Mouse (Mus musculus): ENCODE measurements around the gene Ftl1. TPM values are rescaled to one million over a fixed set of nuclear protein-coding genes. Genes with fewer than 3 reads are reported as not detected.
A peak's percentile ranks its signal among the peaks of the same experiment; 100 is the strongest.

Gene Ftl1
- polyA plus RNA-seq, 1 experiment, result 24,502 TPM

DNA sequence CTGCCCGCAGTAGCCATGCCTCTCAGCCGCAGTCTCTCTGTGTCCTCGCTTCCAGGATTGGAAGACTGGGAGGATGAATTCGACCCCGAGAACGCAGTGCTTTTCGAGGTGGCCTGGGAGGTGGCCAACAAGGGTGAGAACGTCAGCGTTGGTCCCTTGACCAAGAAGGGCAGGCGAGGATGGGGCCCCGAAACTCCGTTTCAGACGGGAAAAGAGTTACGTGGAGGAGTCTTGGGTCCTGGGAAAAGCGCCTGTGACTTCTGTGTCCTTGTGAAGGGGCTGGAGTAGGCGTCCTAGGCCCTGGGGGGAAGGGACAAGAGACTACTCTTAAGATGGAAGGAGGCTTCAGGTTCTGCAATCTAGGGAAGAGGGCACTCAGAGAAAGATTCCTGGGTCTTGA, 24.6 kb downstream of the Ftl1 start:
- Histone ChIP-seq H3K36me3 (replicated peaks; ENCODE audit: low read length) (peaks cover 64% of the 10 kb centered on the region), H3K4me1 (peaks cover 71% of the 10 kb centered on the region), H3K9me3 (no peaks in the 10 kb centered on the region)

DNA sequence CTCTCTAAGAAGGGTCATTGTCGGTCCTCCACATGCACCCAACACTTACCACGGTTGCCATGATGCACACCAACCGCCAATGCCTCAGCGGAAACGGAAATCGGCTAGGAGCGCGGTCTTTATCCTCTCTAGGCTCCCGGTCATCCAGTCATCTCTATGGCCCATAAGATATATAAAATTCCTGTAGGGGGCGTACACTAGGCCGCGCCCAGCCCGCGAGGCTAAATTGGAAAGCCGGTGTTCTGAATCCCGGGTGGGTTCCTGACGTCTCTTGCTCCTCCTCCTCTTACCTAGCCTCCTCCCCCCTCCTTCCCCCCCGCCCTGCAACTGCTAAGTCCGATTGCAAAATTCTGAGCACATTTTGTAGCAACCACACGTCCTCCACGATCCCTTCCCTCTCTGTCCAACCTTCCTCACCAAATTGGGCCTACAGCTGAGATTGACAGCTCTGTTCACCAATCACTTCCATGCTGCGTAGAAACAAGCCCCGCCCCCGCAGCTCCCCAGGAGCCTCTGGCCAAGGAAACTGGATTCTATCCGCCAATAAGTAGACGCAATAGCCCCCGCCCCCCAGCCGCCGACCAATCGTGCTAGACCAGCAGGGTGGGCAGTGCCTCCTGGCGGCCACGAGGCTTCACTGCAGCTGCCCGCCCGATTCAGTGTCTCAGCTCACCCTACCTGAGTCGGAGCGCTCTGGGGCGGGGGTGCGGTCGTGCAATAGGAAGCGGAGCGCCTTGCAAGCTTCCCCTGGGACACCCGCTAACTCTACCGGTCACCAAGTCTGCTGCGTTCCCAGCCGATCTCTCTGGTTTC, 25.3 kb downstream of the Ftl1 start, which contains the start of gene Gys1:
Gys1 (plus strand) TSS at position 642 of the 813 bp plus-strand sequence.
- peaks cover 64% of the 10 kb centered on the region for H3K36me3 ChIP-seq (replicated peaks; ENCODE audit: low read length)
- H3K9me3 ChIP-seq, result no peaks in the 10 kb centered on the region
- H3K4me3 ChIP-seq (replicated peaks), result peak within 1 kb of the TSS; percentile 99
- peaks cover 75% of the 10 kb centered on the region for H3K4me1 ChIP-seq
- TF ChIP-seq FLI1 (IDR thresholded peaks at IDR 0.05; ENCODE audit: low read length) (no peak), GATA1 (IDR thresholded peaks at IDR 0.05; ENCODE audit: borderline replicate concordance, low read length) (no peak)
- no peaks in the 10 kb centered on the region for H3K27me3 ChIP-seq (replicated peaks)

More for the DNA sequence above, 24.6 kb downstream of the Ftl1 start:
- Histone ChIP-seq H3K4me3 (replicated peaks) (peak overlapping the region; percentile 99), H3K27me3 (replicated peaks) (no peaks in the 10 kb centered on the region)
- no peak for TF ChIP-seq GATA1 (IDR thresholded peaks at IDR 0.05; ENCODE audit: borderline replicate concordance, low read length)
- no peak for TF ChIP-seq FLI1 (IDR thresholded peaks at IDR 0.05; ENCODE audit: low read length)

DNA sequence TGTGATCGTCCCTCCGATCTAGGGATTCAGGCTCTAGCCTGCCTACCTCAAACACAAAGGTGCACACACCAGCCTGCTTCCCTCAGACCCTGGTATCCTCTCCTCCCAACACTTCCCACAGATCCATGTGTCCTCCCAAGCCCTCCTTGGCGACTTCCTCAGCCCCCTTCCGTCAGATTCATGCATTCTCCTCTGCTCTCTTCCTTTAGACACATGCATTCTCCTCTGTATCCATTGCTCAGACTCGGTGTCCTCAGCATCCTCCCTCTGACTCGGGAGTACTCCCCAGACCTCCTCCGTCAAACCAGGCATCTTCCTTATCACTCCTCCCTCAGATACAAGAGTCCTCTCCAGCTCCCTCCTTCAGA, 25.9 kb downstream of the Ftl1 start:
- TF ChIP-seq GATA1 (IDR thresholded peaks at IDR 0.05; ENCODE audit: borderline replicate concordance, low read length) (no peak), FLI1 (IDR thresholded peaks at IDR 0.05; ENCODE audit: low read length) (0 out of 2 replicates have a peak, but pooled peaks have one; percentile 20)
- Histone ChIP-seq H3K27me3 (replicated peaks) (no peaks in the 10 kb centered on the region), H3K4me1 (peaks cover 78% of the 10 kb centered on the region), H3K9me3 (no peaks in the 10 kb centered on the region), H3K4me3 (replicated peaks) (peak overlapping the region; percentile 99), H3K36me3 (replicated peaks; ENCODE audit: low read length) (peaks cover 67% of the 10 kb centered on the region)

DNA sequence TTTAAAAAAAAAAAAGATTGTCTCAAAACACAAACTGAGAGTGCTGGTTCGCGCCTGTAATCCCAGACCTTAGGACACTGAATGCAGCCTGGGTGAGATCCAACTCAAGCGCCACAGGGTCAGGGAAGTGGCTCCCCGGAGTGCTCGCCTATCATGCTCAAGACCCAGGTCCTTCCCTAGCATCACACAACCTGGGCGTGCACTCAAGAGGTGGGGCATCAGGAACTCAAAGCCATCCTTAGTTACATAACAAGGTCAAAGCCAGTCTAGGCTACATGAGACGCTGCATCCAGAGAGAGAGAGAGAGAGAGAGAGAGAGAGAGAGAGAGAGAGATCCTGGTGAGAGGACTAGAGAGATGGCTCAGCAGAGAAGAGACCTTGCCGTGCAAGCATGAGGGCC, 33.1 kb downstream of the Ftl1 start:
- H3K36me3 ChIP-seq (replicated peaks; ENCODE audit: low read length), result peaks cover 98% of the 10 kb centered on the region
- no peaks in the 10 kb centered on the region for H3K27me3 ChIP-seq (replicated peaks)
- peaks cover 27% of the 10 kb centered on the region for H3K4me1 ChIP-seq
- H3K9me3 ChIP-seq, result no peaks in the 10 kb centered on the region
- no peak overlapping the region for H3K4me3 ChIP-seq (replicated peaks)
- no peak for TF ChIP-seq FLI1 (IDR thresholded peaks at IDR 0.05; ENCODE audit: low read length)
- TF ChIP-seq GATA1 (IDR thresholded peaks at IDR 0.05; ENCODE audit: borderline replicate concordance, low read length), result no peak

DNA sequence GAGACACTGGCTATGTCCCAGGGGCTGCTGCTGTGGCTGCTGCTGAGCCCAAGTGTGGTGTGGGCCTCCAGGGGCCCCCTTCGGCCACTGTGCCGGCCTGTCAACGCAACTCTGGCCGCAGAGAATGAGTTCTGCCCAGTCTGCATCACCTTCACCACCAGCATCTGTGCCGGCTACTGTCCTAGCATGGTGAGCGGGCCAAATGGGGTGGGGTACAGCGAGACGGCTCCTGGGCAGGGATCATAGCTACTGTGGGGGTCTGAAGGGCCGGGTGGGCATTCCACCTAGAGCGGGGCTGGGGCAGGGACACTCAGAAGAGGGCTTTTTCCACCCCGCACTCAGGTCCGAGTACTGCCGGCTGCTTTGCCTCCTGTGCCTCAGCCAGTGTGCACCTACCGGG, 38.5 kb downstream of the Ftl1 start:
- peaks cover 34% of the 10 kb centered on the region for H3K27me3 ChIP-seq (replicated peaks)
- H3K4me3 ChIP-seq (replicated peaks), result no peak overlapping the region
- no peak for TF ChIP-seq FLI1 (IDR thresholded peaks at IDR 0.05; ENCODE audit: low read length)
- no peak for TF ChIP-seq GATA1 (IDR thresholded peaks at IDR 0.05; ENCODE audit: borderline replicate concordance, low read length)
- H3K36me3 ChIP-seq (replicated peaks; ENCODE audit: low read length), result peaks cover 64% of the 10 kb centered on the region
- H3K9me3 ChIP-seq, result no peaks in the 10 kb centered on the region
- H3K4me1 ChIP-seq, result peaks cover 12% of the 10 kb centered on the region

DNA sequence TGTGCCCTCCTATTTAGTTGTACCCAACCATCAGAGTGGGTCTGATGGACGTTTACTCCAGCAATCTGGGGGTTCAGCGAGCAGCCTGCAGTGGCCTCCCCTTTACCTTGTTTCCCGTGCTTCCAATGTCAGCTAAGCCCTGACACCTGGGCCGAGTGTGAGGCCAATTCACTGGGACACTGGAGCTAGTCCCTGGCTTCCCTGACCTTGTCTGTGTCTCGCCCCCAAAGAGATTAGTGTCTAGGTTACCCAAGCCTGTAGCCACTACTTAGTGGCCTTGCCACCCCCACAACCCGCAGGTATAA, 39.1 kb downstream of the Ftl1 start, which contains the start of gene Lhb:
Lhb (plus strand) TSS at position 206 of the 305 bp plus-strand sequence.
- peaks cover 59% of the 10 kb centered on the region for H3K36me3 ChIP-seq (replicated peaks; ENCODE audit: low read length)
- no peaks in the 10 kb centered on the region for H3K9me3 ChIP-seq
- H3K27me3 ChIP-seq (replicated peaks), result peaks cover 41% of the 10 kb centered on the region
- H3K4me3 ChIP-seq (replicated peaks), result no peak within 1 kb of the TSS
- peaks cover 16% of the 10 kb centered on the region for H3K4me1 ChIP-seq
- no peak for TF ChIP-seq GATA1 (IDR thresholded peaks at IDR 0.05; ENCODE audit: borderline replicate concordance, low read length)
- TF ChIP-seq FLI1 (IDR thresholded peaks at IDR 0.05; ENCODE audit: low read length), result no peak

DNA sequence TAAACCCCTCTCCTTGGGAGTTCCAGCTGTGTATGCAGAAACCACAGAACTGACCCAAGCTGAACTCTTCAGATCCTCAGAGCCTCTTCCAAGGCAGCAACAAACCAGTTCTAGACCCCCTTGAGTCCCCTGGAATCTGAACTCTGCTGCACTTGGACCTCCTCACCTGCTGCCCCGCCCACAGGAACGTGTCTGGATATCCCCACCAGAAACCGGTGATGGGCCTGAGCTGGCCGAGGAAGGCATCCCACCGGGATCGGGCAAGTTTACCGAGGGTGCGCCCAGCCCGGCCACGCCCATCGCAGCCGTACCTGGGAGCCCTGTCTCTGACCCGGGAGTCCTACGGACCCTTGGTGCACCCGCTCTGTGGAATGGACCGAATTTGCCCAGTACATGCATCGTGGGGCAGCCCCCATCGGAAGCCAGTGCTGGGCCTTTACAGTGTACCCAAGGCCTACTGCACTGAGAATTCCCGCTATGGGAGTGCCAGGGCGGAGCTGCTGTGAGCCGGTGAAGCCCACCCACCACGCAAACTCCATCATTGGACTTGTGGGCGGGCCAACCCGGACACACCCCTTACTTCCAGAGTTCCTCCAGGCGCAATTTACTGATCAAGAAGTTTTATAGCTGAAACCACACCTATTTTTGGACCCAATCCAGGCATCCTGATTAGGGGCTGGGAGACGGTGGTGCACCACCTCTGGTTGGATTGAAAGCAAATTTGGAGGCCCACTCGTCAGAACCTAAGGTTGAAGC, 39.6 kb downstream of the Ftl1 start:
- Histone ChIP-seq H3K36me3 (replicated peaks; ENCODE audit: low read length) (peaks cover 53% of the 10 kb centered on the region), H3K27me3 (replicated peaks) (peaks cover 46% of the 10 kb centered on the region), H3K9me3 (no peaks in the 10 kb centered on the region), H3K4me3 (replicated peaks) (no peak overlapping the region), H3K4me1 (peaks cover 21% of the 10 kb centered on the region)
- no peak for TF ChIP-seq FLI1 (IDR thresholded peaks at IDR 0.05; ENCODE audit: low read length)
- no peak for TF ChIP-seq GATA1 (IDR thresholded peaks at IDR 0.05; ENCODE audit: borderline replicate concordance, low read length)

DNA sequence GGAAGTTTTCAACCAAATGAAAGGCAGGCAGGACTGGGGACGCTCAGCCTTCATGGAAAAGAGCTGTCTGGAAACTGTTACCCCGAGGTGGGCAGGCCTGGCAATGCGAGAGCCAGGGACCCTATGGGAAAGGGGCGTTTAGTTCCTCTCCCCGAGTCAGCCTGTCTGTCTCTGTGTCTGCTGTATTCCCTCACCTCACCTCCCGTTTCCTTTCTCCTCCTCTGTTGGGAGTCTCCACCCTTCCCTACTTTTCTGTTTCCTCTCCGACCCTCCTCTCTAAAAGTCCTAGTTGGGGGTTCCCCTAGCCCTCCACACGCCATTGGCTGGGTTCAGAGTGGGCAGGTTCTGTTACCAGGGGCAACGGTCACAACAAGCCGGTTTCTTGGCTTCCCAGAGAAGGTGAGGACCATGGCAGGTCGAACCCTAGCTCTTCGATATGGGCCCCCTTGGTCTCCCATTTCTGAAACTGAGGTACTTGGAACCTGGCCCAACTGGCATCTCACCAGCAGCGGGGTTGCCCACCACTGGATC, 41.7 kb downstream of the Ftl1 start:
- no peaks in the 10 kb centered on the region for H3K9me3 ChIP-seq
- TF ChIP-seq GATA1 (IDR thresholded peaks at IDR 0.05; ENCODE audit: borderline replicate concordance, low read length) (no peak), FLI1 (IDR thresholded peaks at IDR 0.05; ENCODE audit: low read length) (no peak)
- peaks cover 66% of the 10 kb centered on the region for H3K27me3 ChIP-seq (replicated peaks)
- H3K4me1 ChIP-seq, result peaks cover 41% of the 10 kb centered on the region
- H3K4me3 ChIP-seq (replicated peaks), result no peak overlapping the region
- H3K36me3 ChIP-seq (replicated peaks; ENCODE audit: low read length), result peaks cover 33% of the 10 kb centered on the region

DNA sequence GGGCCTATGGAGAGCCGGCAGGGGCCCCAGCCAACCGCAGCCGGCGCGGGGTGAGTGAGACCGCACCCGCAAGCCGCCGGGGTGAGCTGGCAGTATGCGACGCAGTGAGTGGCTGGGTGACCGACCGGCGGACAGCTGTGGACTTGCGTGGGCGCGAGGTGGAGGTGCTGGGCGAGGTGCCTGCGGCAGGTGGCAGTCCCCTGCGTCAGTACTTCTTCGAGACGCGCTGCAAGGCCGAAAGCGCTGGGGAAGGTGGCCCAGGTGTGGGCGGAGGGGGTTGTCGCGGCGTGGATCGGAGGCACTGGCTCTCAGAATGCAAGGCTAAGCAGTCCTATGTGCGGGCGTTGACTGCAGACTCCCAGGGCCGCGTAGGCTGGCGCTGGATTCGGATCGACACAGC, 44.0 kb downstream of the Ftl1 start:
- Histone ChIP-seq H3K4me3 (replicated peaks) (peak overlapping the region; percentile 82), H3K36me3 (replicated peaks; ENCODE audit: low read length) (peaks cover 9% of the 10 kb centered on the region), H3K9me3 (no peaks in the 10 kb centered on the region), H3K27me3 (replicated peaks) (peaks cover 86% of the 10 kb centered on the region), H3K4me1 (peaks cover 46% of the 10 kb centered on the region)
- TF ChIP-seq FLI1 (IDR thresholded peaks at IDR 0.05; ENCODE audit: low read length) (no peak), GATA1 (IDR thresholded peaks at IDR 0.05; ENCODE audit: borderline replicate concordance, low read length) (no peak)
